Mouse (Mus musculus): ENCODE data around the gene Nudt4. TPM values are rescaled to one million over a fixed set of nuclear protein-coding genes. Genes with fewer than 3 reads are reported as not detected.
A peak's percentile ranks its signal among the peaks of the same experiment; 100 is the strongest.

Nudt4 gene
- polyA plus RNA-seq, 1 experiment, result 36.8 TPM

- Histone ChIP-seq H3K36me3 (ENCODE audit: control insufficient read depth, insufficient read depth) (peaks cover 5% of the 10 kb centered on the region), H3K4me3 (peak overlapping the region; percentile 83), H3K4me2 (ENCODE audit: low read depth) (peak overlapping the region; percentile 62), H3K27me3 (ENCODE audit: control insufficient read depth, insufficient read depth, insufficient read length) (no peaks in the 10 kb centered on the region), H3K79me2 (ENCODE audit: control insufficient read depth, insufficient read depth) (peaks cover 80% of the 10 kb centered on the region), H3ac (ENCODE audit: control insufficient read depth, insufficient read length) (no peak overlapping the region)
- TF ChIP-seq USF1 (IDR thresholded peaks at IDR 0.05; ENCODE audit: low read depth) (no peak), POLR2A (IDR thresholded peaks at IDR 0.05; ENCODE audit: insufficient read length, low read depth) (no peak), TCF12 (IDR thresholded peaks at IDR 0.05; ENCODE audit: insufficient read depth, poor library complexity, severe bottlenecking) (no peak), MAX (IDR thresholded peaks at IDR 0.05; ENCODE audit: low read depth) (no peak), TCF3 (IDR thresholded peaks at IDR 0.05; ENCODE audit: insufficient read length, low read depth) (no peak), SRF (IDR thresholded peaks at IDR 0.05; ENCODE audit: control insufficient read depth, insufficient read length, low read depth) (no peak)
These were observed 3.5 kb downstream of the Nudt4 start for GRCm38 (mm10) chr10:95560394-95560983.

- H3K36me3 ChIP-seq (ENCODE audit: control insufficient read depth, insufficient read depth), result peaks cover 5% of the 10 kb centered on the region
- TF ChIP-seq POLR2A (IDR thresholded peaks at IDR 0.05; ENCODE audit: insufficient read length, low read depth) (no peak), MYOD1 (IDR thresholded peaks at IDR 0.05; ENCODE audit: control insufficient read depth in 1 of 3, insufficient read length in 2 of 3, low read depth in 2 of 3) (no peak), POLR2AphosphoS2 (IDR thresholded peaks at IDR 0.05; ENCODE audit: insufficient read length, low read depth) (no peak), MYOG (IDR thresholded peaks at IDR 0.05; ENCODE audit: control insufficient read depth in 1 of 3, insufficient read depth in 1 of 3, insufficient read length in 2 of 3, low read depth in 2 of 3) (no peak), TCF12 (IDR thresholded peaks at IDR 0.05; ENCODE audit: insufficient read depth, poor library complexity, severe bottlenecking) (no peak), MAX (IDR thresholded peaks at IDR 0.05; ENCODE audit: low read depth) (no peak), CEBPB (IDR thresholded peaks at IDR 0.05; ENCODE audit: insufficient read depth, poor library complexity, severe bottlenecking) (no peak), REST (IDR thresholded peaks at IDR 0.05; ENCODE audit: insufficient read depth, insufficient read length) (no peak), USF1 (IDR thresholded peaks at IDR 0.05; ENCODE audit: low read depth) (no peak), SRF (IDR thresholded peaks at IDR 0.05; ENCODE audit: control insufficient read depth, insufficient read length, low read depth) (no peak)
- no peaks in the 10 kb centered on the region for H3K27me3 ChIP-seq (ENCODE audit: control insufficient read depth, insufficient read depth, insufficient read length)
- H3K4me3 ChIP-seq, result no peak overlapping the region
- H3ac ChIP-seq (ENCODE audit: control insufficient read depth, insufficient read length), result no peak overlapping the region
- H3K4me2 ChIP-seq (ENCODE audit: low read depth), result no peak overlapping the region
- peaks cover 91% of the 10 kb centered on the region for H3K79me2 ChIP-seq (ENCODE audit: control insufficient read depth, insufficient read depth)
These were observed 4.5 kb downstream of the Nudt4 start for GRCm38 (mm10) chr10:95559426-95559825.

GRCm38 (mm10) chr10:95557337-95557828 lies 6.6 kb downstream of the Nudt4 start:
- TF ChIP-seq TCF3 (IDR thresholded peaks at IDR 0.05; ENCODE audit: insufficient read length, low read depth), result no peak
- TF ChIP-seq E2F4 (IDR thresholded peaks at IDR 0.05; ENCODE audit: insufficient read depth), result no peak
- TF ChIP-seq POLR2AphosphoS2 (IDR thresholded peaks at IDR 0.05; ENCODE audit: insufficient read length, low read depth), result no peak
- no peak for TF ChIP-seq SRF (IDR thresholded peaks at IDR 0.05; ENCODE audit: control insufficient read depth, insufficient read length, low read depth)
- no peak for TF ChIP-seq USF1 (IDR thresholded peaks at IDR 0.05; ENCODE audit: low read depth)
- TF ChIP-seq TCF12 (IDR thresholded peaks at IDR 0.05; ENCODE audit: insufficient read depth, poor library complexity, severe bottlenecking), result no peak
- no peak for TF ChIP-seq MYOG (IDR thresholded peaks at IDR 0.05; ENCODE audit: control insufficient read depth in 1 of 3, insufficient read depth in 1 of 3, insufficient read length in 2 of 3, low read depth in 2 of 3)
- TF ChIP-seq MYOD1 (IDR thresholded peaks at IDR 0.05; ENCODE audit: control insufficient read depth in 1 of 3, insufficient read length in 2 of 3, low read depth in 2 of 3), result no peak
- no peak for TF ChIP-seq POLR2A (IDR thresholded peaks at IDR 0.05; ENCODE audit: insufficient read length, low read depth)
- no peak for TF ChIP-seq REST (IDR thresholded peaks at IDR 0.05; ENCODE audit: insufficient read depth, insufficient read length)
- TF ChIP-seq CEBPB (IDR thresholded peaks at IDR 0.05; ENCODE audit: insufficient read depth, poor library complexity, severe bottlenecking), result no peak
- no peak for TF ChIP-seq MAX (IDR thresholded peaks at IDR 0.05; ENCODE audit: low read depth)
- no peak overlapping the region for H3K4me2 ChIP-seq (ENCODE audit: low read depth)
- no peak overlapping the region for H3ac ChIP-seq (ENCODE audit: control insufficient read depth, insufficient read length)
- no peak overlapping the region for H3K4me3 ChIP-seq
- peaks cover 100% of the 10 kb centered on the region for H3K79me2 ChIP-seq (ENCODE audit: control insufficient read depth, insufficient read depth)
- H3K36me3 ChIP-seq (ENCODE audit: control insufficient read depth, insufficient read depth), result peaks cover 5% of the 10 kb centered on the region
- H3K27me3 ChIP-seq (ENCODE audit: control insufficient read depth, insufficient read depth, insufficient read length), result no peaks in the 10 kb centered on the region

- Histone ChIP-seq H3K36me3 (ENCODE audit: control insufficient read depth, insufficient read depth) (peaks cover 10% of the 10 kb centered on the region), H3K79me2 (ENCODE audit: control insufficient read depth, insufficient read depth) (peaks cover 95% of the 10 kb centered on the region), H3K4me2 (ENCODE audit: low read depth) (no peak overlapping the region), H3ac (ENCODE audit: control insufficient read depth, insufficient read length) (no peak overlapping the region), H3K27me3 (ENCODE audit: control insufficient read depth, insufficient read depth, insufficient read length) (no peaks in the 10 kb centered on the region), H3K4me3 (no peak overlapping the region)
- no peak for TF ChIP-seq MAX (IDR thresholded peaks at IDR 0.05; ENCODE audit: low read depth)
- no peak for TF ChIP-seq TCF3 (IDR thresholded peaks at IDR 0.05; ENCODE audit: insufficient read length, low read depth)
- TF ChIP-seq TCF12 (IDR thresholded peaks at IDR 0.05; ENCODE audit: insufficient read depth, poor library complexity, severe bottlenecking), result no peak
- TF ChIP-seq CEBPB (IDR thresholded peaks at IDR 0.05; ENCODE audit: insufficient read depth, poor library complexity, severe bottlenecking), result no peak
- no peak for TF ChIP-seq USF1 (IDR thresholded peaks at IDR 0.05; ENCODE audit: low read depth)
- no peak for TF ChIP-seq REST (IDR thresholded peaks at IDR 0.05; ENCODE audit: insufficient read depth, insufficient read length)
- no peak for TF ChIP-seq POLR2AphosphoS2 (IDR thresholded peaks at IDR 0.05; ENCODE audit: insufficient read length, low read depth)
- no peak for TF ChIP-seq MYOD1 (IDR thresholded peaks at IDR 0.05; ENCODE audit: control insufficient read depth in 1 of 3, insufficient read length in 2 of 3, low read depth in 2 of 3)
- no peak for TF ChIP-seq SRF (IDR thresholded peaks at IDR 0.05; ENCODE audit: control insufficient read depth, insufficient read length, low read depth)
These were observed 8.1 kb downstream of the Nudt4 start for GRCm38 (mm10) chr10:95555866-95556265.

GRCm38 (mm10) chr10:95552326-95552725 lies 11.6 kb downstream of the Nudt4 start:
- H3K4me2 ChIP-seq (ENCODE audit: low read depth), result no peak overlapping the region
- TF ChIP-seq MYOG (IDR thresholded peaks at IDR 0.05; ENCODE audit: control insufficient read depth in 1 of 3, insufficient read depth in 1 of 3, insufficient read length in 2 of 3, low read depth in 2 of 3) (no peak), POLR2A (IDR thresholded peaks at IDR 0.05; ENCODE audit: insufficient read length, low read depth) (no peak), MYOD1 (IDR thresholded peaks at IDR 0.05; ENCODE audit: control insufficient read depth in 1 of 3, insufficient read length in 2 of 3, low read depth in 2 of 3) (no peak), CEBPB (IDR thresholded peaks at IDR 0.05; ENCODE audit: insufficient read depth, poor library complexity, severe bottlenecking) (no peak), SRF (IDR thresholded peaks at IDR 0.05; ENCODE audit: control insufficient read depth, insufficient read length, low read depth) (no peak), MAX (IDR thresholded peaks at IDR 0.05; ENCODE audit: low read depth) (no peak), E2F4 (IDR thresholded peaks at IDR 0.05; ENCODE audit: insufficient read depth) (no peak), USF1 (IDR thresholded peaks at IDR 0.05; ENCODE audit: low read depth) (no peak), TCF3 (IDR thresholded peaks at IDR 0.05; ENCODE audit: insufficient read length, low read depth) (no peak), TCF12 (IDR thresholded peaks at IDR 0.05; ENCODE audit: insufficient read depth, poor library complexity, severe bottlenecking) (no peak)

More at GRCm38 (mm10) chr10:95552326-95552725, 11.6 kb downstream of the Nudt4 start:
- Histone ChIP-seq H3K27me3 (ENCODE audit: control insufficient read depth, insufficient read depth, insufficient read length) (no peaks in the 10 kb centered on the region), H3K4me3 (no peak overlapping the region), H3ac (ENCODE audit: control insufficient read depth, insufficient read length) (no peak overlapping the region), H3K79me2 (ENCODE audit: control insufficient read depth, insufficient read depth) (peaks cover 60% of the 10 kb centered on the region), H3K36me3 (ENCODE audit: control insufficient read depth, insufficient read depth) (peaks cover 25% of the 10 kb centered on the region)

All from myocyte (in vitro differentiated cells).